Mouse (Mus musculus) neural tube, embryonic 14.5 days (tissue): ENCODE data around the gene Aox4. TPM values are rescaled to one million over a fixed set of nuclear protein-coding genes. Genes with fewer than 3 reads are reported as not detected.

Experiments used
- ATAC-seq: fragments of 200-750 bp; cut with Nextera tagmentation; 2 replicates; pipeline ENCODE4 v1.8.0; 2017; ENCODE audit warnings: low read depth, mild to moderate bottlenecking, moderate TSS enrichment, moderate library complexity
- H3K27ac ChIP-seq: fragments of 300-500 bp; sonication (generic); 2 replicates; pipeline ENCODE4 v1.5.1; 2014; ENCODE audit warnings: low read depth, mild to moderate bottlenecking, control low read depth, low read length, moderate library complexity, mixed read lengths
- H3K27me3 ChIP-seq: fragments of 300-500 bp; sonication (generic); 2 replicates; pipeline ENCODE4 v1.6.1; 2014; ENCODE audit warnings: low read length; ENCODE audit not compliant: control insufficient read depth, insufficient read depth
- H3K36me3 ChIP-seq: fragments of 300-500 bp; sonication (generic); 2 replicates; pipeline ENCODE4 v1.6.1; 2014; ENCODE audit warnings: low read length, mixed read lengths; ENCODE audit not compliant: control insufficient read depth, insufficient read depth
- H3K4me1 ChIP-seq: fragments of 300-500 bp; sonication (generic); 2 replicates; pipeline ENCODE4 v1.6.1; 2014; ENCODE audit warnings: low read length; ENCODE audit not compliant: control insufficient read depth, insufficient read depth
- H3K4me2 ChIP-seq: fragments of 300-500 bp; sonication (generic); 2 replicates; pipeline ENCODE4 v1.6.1; 2014; ENCODE audit warnings: mild to moderate bottlenecking, low read depth, low read length, control low read depth
- H3K4me3 ChIP-seq: fragments of 300-500 bp; sonication (generic); 2 replicates; pipeline ENCODE4 v1.5.1; 2014; ENCODE audit warnings: low read depth, low read length, control low read depth, mixed read lengths
- H3K9ac ChIP-seq: fragments of 300-500 bp; sonication (generic); replicated peaks from 2 replicates; pipeline ENCODE4 v1.6.1; 2014; ENCODE audit warnings: low read depth, mild to moderate bottlenecking, control low read depth, low read length, mixed read lengths
- H3K9me3 ChIP-seq: fragments of 300-500 bp; sonication (generic); 2 replicates; pipeline ENCODE4 v1.6.1; 2016; ENCODE audit warnings: low read length; ENCODE audit not compliant: control insufficient read depth
- WGBS: fragments of 180-500 bp; shearing (Covaris S2); extraction: QIAGEN DNeasy Blood & Tissue Kit; methylation state at CpG from one replicate; pipeline ENCODE4 v1.1.7; 2014; 5-methylcytosine and 5-hydroxymethylcytosine counted together
- polyA plus RNA-seq: library from polyadenylated mRNA; unstranded; fragments of >200 nt; fragmentation: Nextera tagmentation; extraction: Ambion mirVana; gene quantifications from 2 replicates; pipeline ENCODE4 v1.2.1, GENCODE M21; 2014

Gene Aox4
- polyA plus RNA-seq, 1 experiment from 2014 or later: 0.51 TPM

GRCm38 (mm10) chr1:58268231-58268630 is 58.0 kb downstream of the Aox4 start:
- Histone ChIP-seq H3K27ac (no peak overlapping the region), H3K4me3 (no peak overlapping the region), H3K9ac (no peak overlapping the region), H3K36me3 (no peaks in the 10 kb centered on the region), H3K27me3 (no peaks in the 10 kb centered on the region), H3K9me3 (no peaks in the 10 kb centered on the region), H3K4me2 (no peak overlapping the region), H3K4me1 (no peaks in the 10 kb centered on the region)
- 97% methylated on average over 2 of the region's 2 CpGs for WGBS
- no peak for ATAC-seq

DNA sequence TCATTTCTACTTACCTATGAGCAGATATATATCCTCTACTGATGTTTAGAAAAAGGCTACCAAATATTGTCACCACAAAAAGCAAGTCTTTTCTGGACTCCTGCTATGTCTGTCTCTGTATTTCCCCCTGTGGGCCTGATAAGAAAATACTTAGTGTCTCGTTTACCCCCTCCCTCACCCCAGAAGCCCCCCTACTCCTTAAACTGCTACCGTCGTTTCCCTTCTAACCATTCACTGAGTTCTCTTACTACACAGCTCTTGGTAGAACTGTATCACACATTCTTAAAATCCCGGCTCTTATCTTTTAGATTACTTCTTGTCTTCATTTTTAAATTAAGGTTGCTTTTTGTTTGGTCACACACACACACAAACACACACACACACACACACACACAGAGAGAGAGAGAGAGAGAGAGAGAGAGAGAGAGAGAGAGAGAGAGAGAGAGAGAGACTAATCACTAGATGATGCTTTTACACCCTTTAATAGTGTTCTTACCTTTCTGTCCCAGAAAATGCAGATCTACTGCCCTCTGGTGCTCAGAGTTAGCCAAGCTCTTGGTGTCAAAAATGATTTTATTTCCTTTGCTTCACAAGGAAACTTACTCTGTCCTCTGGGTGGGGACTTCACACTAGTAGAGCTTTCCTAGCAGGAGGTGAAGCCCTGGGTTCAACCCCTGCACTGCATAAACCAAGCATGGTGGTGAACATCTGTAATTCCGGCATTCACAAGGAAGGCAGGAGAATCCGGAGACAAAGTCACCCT is 60.8 kb downstream of the Aox4 start:
- Histone ChIP-seq H3K9ac (no peak overlapping the region), H3K27me3 (no peaks in the 10 kb centered on the region), H3K9me3 (no peaks in the 10 kb centered on the region), H3K4me1 (no peaks in the 10 kb centered on the region), H3K4me3 (no peak overlapping the region), H3K4me2 (no peak overlapping the region), H3K27ac (no peak overlapping the region), H3K36me3 (no peaks in the 10 kb centered on the region)
- WGBS: 68% methylated on average over 6 of the region's 6 CpGs
- ATAC-seq: peak; percentile 78

DNA sequence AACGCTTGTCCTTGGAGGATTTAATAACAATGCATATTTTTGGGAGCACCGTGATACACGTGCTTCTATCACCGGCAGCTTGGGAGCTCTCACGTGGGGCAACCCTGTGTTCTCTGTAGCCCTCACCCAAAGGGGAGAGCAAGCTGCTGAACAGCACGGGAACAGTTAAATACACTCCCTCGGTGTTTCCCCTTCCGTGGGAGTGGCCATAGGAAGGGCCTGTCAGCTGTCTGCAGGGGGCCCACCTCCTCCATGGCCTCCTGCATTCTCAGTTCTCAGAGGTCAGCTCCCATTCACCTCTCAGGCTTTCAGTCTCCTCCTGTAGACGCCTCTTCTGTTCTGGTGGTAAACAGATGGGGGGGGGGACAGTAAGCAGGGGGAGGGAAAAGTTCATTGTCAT is 65.7 kb downstream of the Aox4 start:
- no peaks in the 10 kb centered on the region for H3K4me1 ChIP-seq

GRCm38 (mm10) chr1:58278026-58278425 is 67.8 kb downstream of the Aox4 start, which contains the start of gene Aox2:
Gene Aox2, plus strand, starts transcription at chr1:58278326.
- Histone ChIP-seq H3K4me1 (no peaks in the 10 kb centered on the region), H3K36me3 (no peaks in the 10 kb centered on the region), H3K4me3 (no peak within 1 kb of the TSS), H3K9ac (no peak within 1 kb of the TSS), H3K4me2 (no peak within 1 kb of the TSS), H3K27me3 (no peaks in the 10 kb centered on the region), H3K27ac (no peak within 1 kb of the TSS), H3K9me3 (no peaks in the 10 kb centered on the region)
- no peak for ATAC-seq
- 80% methylated on average over 5 of the region's 5 CpGs for WGBS

More for the DNA sequence above, 65.7 kb downstream of the Aox4 start:
- no peak for ATAC-seq
- H3K27ac ChIP-seq: no peak overlapping the region
- no peaks in the 10 kb centered on the region for H3K36me3 ChIP-seq
- H3K4me2 ChIP-seq: no peak overlapping the region
- H3K4me3 ChIP-seq: no peak overlapping the region
- no peaks in the 10 kb centered on the region for H3K27me3 ChIP-seq
- no peak overlapping the region for H3K9ac ChIP-seq
- 25% methylated on average over 9 of the region's 9 CpGs for WGBS
- H3K9me3 ChIP-seq: no peaks in the 10 kb centered on the region

GRCm38 (mm10) chr1:58278513-58278912 is 68.3 kb downstream of the Aox4 start:
- no peak overlapping the region for H3K4me3 ChIP-seq
- no peaks in the 10 kb centered on the region for H3K36me3 ChIP-seq
- no peaks in the 10 kb centered on the region for H3K9me3 ChIP-seq
- H3K27me3 ChIP-seq: no peaks in the 10 kb centered on the region
- H3K4me1 ChIP-seq: no peaks in the 10 kb centered on the region
- WGBS: 75% methylated on average over 7 of the region's 7 CpGs
- no peak overlapping the region for H3K9ac ChIP-seq
- H3K4me2 ChIP-seq: no peak overlapping the region
- no peak overlapping the region for H3K27ac ChIP-seq
- ATAC-seq: no peak

GRCm38 (mm10) chr1:58280381-58280780 is 70.2 kb downstream of the Aox4 start:
- no peak for ATAC-seq
- Histone ChIP-seq H3K4me3 (no peak overlapping the region), H3K36me3 (no peaks in the 10 kb centered on the region), H3K9me3 (no peaks in the 10 kb centered on the region), H3K27ac (no peak overlapping the region), H3K4me1 (no peaks in the 10 kb centered on the region), H3K27me3 (no peaks in the 10 kb centered on the region), H3K9ac (no peak overlapping the region), H3K4me2 (no peak overlapping the region)
- WGBS: 85% methylated on average over 4 of the region's 4 CpGs

DNA sequence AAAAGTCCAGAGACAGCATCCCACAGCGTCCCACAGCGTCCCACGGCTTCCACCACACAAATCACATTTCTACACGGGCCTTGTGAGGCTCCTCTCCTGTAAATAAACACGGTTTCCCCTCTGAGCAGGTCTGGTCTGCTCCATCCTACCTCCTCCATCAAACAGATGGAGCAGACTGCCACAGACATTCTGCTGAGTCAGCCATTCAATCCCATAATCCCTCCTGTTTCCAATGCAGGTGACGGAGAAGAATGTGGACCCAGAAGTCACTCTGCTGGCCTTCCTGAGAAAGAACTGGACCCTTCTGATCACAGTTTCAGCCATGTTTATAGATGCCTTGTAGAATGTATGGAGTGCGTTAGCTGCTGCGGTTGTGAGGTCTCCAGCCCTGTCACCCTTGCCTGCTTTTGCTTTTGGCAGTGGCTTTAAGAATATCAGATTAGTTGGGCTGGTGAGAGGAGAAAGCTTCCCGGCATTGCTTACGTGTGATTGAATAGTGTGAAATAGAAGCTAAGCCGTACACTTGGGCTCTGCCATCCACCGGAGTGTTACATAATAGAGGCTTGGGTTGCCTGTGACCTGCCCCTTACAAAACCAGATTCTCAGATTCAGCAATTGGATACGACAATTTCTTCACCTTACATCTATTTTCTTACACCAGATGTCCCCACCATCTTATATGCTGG is 70.9 kb downstream of the Aox4 start:
- Histone ChIP-seq H3K9me3 (no peaks in the 10 kb centered on the region), H3K27me3 (no peaks in the 10 kb centered on the region), H3K27ac (no peak overlapping the region), H3K4me1 (no peaks in the 10 kb centered on the region), H3K4me2 (no peak overlapping the region), H3K9ac (no peak overlapping the region), H3K4me3 (no peak overlapping the region), H3K36me3 (no peaks in the 10 kb centered on the region)
- no peak for ATAC-seq
- 87% methylated on average over 13 of the region's 13 CpGs for WGBS

GRCm38 (mm10) chr1:58281625-58281988 is 71.4 kb downstream of the Aox4 start:
- no peak overlapping the region for H3K27ac ChIP-seq
- ATAC-seq: no peak
- no peaks in the 10 kb centered on the region for H3K27me3 ChIP-seq
- WGBS: 71% methylated on average over 4 of the region's 4 CpGs
- no peak overlapping the region for H3K4me2 ChIP-seq
- no peaks in the 10 kb centered on the region for H3K4me1 ChIP-seq
- no peak overlapping the region for H3K4me3 ChIP-seq
- no peaks in the 10 kb centered on the region for H3K36me3 ChIP-seq
- H3K9me3 ChIP-seq: no peaks in the 10 kb centered on the region
- no peak overlapping the region for H3K9ac ChIP-seq

DNA sequence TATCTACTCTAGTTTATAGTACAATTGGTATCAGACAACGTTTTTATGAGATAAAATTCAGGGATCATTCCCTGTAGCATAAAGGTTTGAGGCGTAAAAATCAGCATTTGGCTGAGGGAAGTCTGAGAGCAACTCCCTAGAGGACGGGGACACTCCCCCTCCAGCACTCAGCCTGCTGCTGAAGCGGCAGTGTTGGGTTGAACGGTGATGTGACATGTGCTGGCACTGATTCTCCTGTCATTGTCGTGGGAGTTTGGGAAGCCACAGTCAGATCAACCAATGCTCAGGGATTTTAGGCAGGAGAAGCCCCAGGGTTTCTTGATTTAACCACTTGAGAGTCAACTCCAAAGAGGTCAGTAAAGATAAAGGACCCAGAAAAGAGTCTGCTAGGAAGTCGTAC is 74.3 kb downstream of the Aox4 start:
- Histone ChIP-seq H3K4me1 (no peaks in the 10 kb centered on the region), H3K4me2 (no peak overlapping the region), H3K36me3 (no peaks in the 10 kb centered on the region), H3K27ac (no peak overlapping the region), H3K4me3 (no peak overlapping the region), H3K9ac (no peak overlapping the region), H3K9me3 (no peaks in the 10 kb centered on the region), H3K27me3 (no peaks in the 10 kb centered on the region)
- whole genome bisulfite sequencing: 55% methylated on average over 7 of the region's 7 CpGs
- no peak for ATAC-seq
